Mouse (Mus musculus) right cerebral cortex, postnatal 25 days (tissue): Measurements from ENCODE around the gene Esr1.

Experiments used
- DNase-seq: peaks from one replicate; pipeline ENCODE4 v3.0.0; 2022

The Esr1 gene

GRCm38 (mm10) chr10:4847523-4847922 lies 236.1 kb downstream of the Esr1 start:
- no peak for DNase-seq

- no peak for DNase-seq
Observed at GRCm38 (mm10) chr10:4849881-4850280, 238.5 kb downstream of the Esr1 start.

GRCm38 (mm10) chr10:4875076-4875737 lies 263.8 kb downstream of the Esr1 start:
- DNase-seq = no peak

- DNase-seq = no peak
Observed at GRCm38 (mm10) chr10:4881391-4881790, 270.0 kb downstream of the Esr1 start.

GRCm38 (mm10) chr10:4885506-4885905 lies 274.1 kb downstream of the Esr1 start:
- no peak for DNase-seq

GRCm38 (mm10) chr10:4885961-4886360 lies 274.6 kb downstream of the Esr1 start:
- DNase-seq = no peak

- DNase-seq = no peak
Observed at GRCm38 (mm10) chr10:4893475-4893874, 282.1 kb downstream of the Esr1 start.

GRCm38 (mm10) chr10:4897789-4898188 lies 286.4 kb downstream of the Esr1 start:
- DNase-seq = no peak

GRCm38 (mm10) chr10:4900324-4900723 lies 288.9 kb downstream of the Esr1 start:
- DNase-seq = no peak

- DNase-seq = no peak
Observed at GRCm38 (mm10) chr10:4909271-4909670, 297.9 kb downstream of the Esr1 start.

GRCm38 (mm10) chr10:4910451-4910850 lies 299.1 kb downstream of the Esr1 start:
- no peak for DNase-seq

GRCm38 (mm10) chr10:4919046-4919445 lies 307.7 kb downstream of the Esr1 start:
- no peak for DNase-seq

- no peak for DNase-seq
Observed at GRCm38 (mm10) chr10:4923616-4924015, 312.2 kb downstream of the Esr1 start.

GRCm38 (mm10) chr10:4924391-4924790 lies 313.0 kb downstream of the Esr1 start:
- DNase-seq = peak; percentile 14

GRCm38 (mm10) chr10:4943148-4943547 lies 331.8 kb downstream of the Esr1 start:
- DNase-seq = no peak

GRCm38 (mm10) chr10:4944725-4945124 lies 333.3 kb downstream of the Esr1 start:
- DNase-seq = no peak

- peak; percentile 14 for DNase-seq
Observed at GRCm38 (mm10) chr10:4965768-4966167, 354.4 kb downstream of the Esr1 start.

GRCm38 (mm10) chr10:4971156-4971555 lies 359.8 kb downstream of the Esr1 start:
- DNase-seq = no peak

- no peak for DNase-seq
Observed at GRCm38 (mm10) chr10:4971586-4971985, 360.2 kb downstream of the Esr1 start.

- no peak for DNase-seq
Observed at GRCm38 (mm10) chr10:4972026-4972425, 360.6 kb downstream of the Esr1 start.

GRCm38 (mm10) chr10:4974246-4974645 lies 362.9 kb downstream of the Esr1 start:
- DNase-seq = no peak

- no peak for DNase-seq
Observed at GRCm38 (mm10) chr10:4976557-4976956, 365.2 kb downstream of the Esr1 start.

GRCm38 (mm10) chr10:4977374-4977773 lies 366.0 kb downstream of the Esr1 start:
- no peak for DNase-seq

GRCm38 (mm10) chr10:4983919-4984318 lies 372.5 kb downstream of the Esr1 start:
- no peak for DNase-seq

- no peak for DNase-seq
Observed at GRCm38 (mm10) chr10:4993802-4994201, 382.4 kb downstream of the Esr1 start.
